Mouse (Mus musculus) cerebellum, adult 9-10 months (tissue): ENCODE measurements at regions not wholly inside any gene's neighbourhood (a gene's known extent, or its start where the extent isn't known, plus 50 kb on each side); places are given as distances from the start of the nearest gene placed in this dataset.

Source experiments
- DNase-seq: peaks from one replicate; pipeline ENCODE4 v3.0.0; 2022

DNA sequence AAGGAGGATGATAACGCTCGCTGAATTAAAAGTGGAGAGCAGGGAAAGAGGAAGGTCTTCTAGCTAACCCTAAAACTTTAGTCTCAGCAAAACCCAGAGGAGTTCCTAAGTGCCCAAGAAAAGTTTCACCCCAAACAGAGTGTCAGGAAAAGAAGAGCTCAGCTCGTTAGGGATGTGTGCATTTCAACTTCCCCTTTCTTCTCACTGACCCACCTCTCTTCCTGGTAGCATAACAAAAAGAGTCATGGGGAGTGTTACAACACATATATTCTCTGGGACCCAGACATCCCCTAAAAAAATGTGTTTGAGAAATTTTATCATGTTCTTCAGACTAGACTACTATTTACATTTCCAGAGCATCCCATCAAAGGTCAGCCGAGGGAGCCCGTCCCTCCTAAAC is 432.6 kb downstream of the Mctp2 start:
- no peak for DNase-seq

DNA sequence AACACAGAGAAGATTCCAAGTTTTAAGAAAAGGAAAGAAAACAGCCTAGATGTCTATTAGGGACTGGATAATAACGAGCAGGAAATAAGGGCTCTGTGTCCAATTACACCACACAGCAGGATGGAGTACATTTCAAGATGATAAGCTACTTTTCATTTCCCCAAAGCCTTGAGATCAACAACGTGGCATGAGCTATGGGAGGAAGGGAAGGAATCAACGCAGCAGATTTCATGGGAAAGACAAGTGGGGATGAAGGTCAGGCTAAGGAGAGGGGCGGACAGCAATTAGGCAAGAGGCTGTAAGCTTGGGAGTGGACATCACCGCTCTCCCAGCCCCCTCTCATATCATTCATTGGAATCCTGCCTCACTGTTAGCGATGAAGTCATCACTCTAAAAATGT is 433.5 kb downstream of the Mctp2 start:
- no peak for DNase-seq

DNA sequence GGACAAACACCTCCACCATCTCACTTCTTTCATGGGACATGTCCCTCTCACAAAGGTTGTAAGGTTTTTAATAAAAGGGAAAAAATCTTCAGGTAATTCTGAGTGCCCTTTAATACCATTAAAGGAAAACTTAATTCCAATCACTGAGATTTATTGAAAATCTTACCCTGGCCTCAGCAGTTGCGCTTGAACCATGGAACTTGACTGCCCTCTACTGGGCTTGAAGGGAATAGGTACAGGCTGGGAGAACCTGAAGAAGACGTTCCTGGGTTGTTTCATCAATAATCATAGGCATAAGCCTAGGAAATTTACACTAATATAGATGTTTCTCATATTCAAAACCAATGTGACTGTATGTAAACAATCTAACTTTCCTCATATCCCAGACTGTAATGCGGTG is 439.3 kb downstream of the Mctp2 start:
- DNase-seq, result peak; percentile 36

DNA sequence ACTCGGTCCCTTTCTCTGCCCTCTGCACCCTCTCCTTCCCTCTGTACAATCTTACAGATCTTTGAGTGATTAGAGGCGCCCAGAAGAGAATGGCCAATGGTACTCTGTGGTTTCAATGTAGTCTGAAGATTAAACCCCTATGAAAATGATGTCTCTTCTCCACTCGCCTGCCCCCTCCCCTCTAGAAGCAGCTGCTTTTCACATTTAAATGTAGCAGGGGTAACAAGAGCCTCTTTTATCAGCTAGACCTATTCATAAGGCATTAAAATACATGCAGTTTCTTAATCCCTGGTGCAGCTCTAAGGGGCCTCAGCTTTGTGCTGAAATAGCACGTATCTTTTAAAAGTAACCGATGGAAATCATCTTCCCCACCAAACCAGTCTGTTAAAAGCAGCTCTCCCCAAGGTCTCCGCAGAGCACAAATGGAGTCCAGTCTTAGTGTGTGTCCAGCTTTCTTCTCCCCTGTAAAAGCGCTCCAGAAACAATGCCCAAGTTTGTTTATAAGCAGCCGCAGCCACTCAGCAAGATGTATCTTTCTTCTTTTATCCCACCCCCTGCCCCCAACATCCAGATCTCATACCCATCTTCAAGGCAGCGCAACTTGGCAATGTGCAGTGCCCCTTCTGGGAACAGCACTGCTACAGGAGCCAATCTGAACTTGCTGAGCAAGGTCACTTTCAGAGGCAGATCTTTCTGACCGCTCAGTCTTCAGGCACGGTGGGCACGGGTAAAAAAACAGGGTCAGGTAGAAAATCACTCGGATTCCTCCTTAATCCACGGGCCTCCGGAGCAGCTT is 440.8 kb downstream of the Mctp2 start:
- DNase-seq, result no peak

DNA sequence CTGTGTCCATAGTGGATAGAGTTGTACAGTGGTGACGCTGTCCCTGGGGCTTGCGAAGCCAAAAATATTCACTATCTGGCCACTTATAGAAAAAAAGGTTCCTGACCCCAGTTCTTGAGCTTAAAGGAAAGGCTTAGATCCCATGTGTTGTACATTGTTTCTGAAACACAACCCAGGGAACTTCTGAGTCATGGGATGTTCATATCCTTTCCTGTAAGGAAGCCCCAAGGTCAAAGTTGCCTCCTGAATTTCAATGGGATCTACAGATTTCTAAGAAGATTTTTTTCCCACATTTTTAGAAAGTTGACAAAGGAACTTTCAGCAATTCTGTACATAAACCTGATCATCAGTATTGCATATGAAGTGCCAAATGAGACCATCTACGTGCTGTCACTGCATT is 453.5 kb downstream of the Mctp2 start:
- DNase-seq, result no peak

DNA sequence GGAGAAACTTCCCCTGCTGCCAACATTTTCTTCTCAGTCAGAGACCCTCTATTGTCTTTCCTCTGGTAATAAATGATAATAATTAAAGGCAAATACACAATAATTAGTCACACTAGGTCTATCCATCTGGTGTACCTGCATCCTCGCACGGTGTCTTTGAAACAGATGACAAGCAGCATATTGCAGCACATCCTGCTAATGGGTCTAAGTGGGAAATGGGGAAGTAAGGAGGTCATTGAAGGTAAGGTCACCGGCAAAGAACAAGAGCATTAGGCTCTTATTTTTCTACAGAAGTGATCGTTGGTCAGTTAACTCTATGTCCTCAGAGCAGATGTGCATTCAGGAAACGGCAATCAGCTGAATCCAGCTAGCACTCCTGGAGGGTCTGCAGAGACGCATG is 457.2 kb downstream of the Mctp2 start:
- no peak for DNase-seq

DNA sequence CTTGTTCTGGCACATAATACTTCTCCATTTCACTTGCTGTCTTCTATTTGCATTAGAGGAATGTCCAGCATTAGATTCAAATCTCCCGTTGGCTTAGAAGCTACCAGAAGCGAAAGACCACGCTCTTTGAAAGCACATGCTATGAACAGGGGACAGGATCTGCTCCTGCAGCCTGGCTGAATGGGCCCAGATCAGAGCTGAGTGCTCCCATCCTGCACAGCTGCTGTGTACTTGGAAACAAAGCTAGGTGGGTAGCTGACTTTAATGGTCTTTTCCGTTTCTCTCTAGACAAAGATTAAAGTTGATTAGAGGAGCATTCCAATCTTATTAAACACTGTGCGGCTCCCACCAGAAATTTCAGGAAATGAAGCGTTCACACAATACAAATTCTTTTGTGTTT is 468.6 kb downstream of the Mctp2 start:
- no peak for DNase-seq

DNA sequence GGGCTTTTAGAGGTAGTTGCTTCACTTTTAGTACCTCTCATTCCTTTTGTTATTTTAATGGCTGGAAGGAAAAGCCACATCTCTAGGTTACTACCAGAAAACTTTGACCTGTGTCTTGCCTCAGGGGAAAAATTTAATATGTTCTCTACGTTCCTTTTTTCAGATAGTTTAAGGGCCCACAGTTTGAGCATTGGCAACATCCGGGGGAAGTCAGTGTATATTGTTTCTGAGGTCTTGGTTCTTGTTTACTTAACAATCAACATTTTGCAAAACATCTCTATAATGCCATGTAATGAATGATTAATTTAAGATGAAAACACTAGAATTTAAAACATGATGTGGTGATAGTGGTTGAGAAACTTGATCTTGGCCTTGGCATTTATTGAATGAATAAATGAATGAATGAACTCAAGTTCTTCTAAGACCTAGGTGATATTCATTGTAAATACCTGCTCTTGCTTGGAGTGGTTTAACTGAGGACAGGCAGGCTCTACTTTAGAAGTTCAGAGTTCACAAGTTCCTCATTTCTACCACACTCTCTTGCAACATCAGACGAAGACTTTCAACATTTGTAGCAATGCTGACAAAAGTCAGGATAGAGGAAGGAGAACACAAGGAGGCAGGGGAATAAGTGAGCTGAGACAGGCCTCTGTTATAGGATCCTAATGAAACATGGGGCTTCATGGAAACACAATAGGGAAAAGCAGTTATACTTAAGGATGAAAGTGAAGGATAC is 474.4 kb downstream of the Mctp2 start:
- DNase-seq, result no peak

DNA sequence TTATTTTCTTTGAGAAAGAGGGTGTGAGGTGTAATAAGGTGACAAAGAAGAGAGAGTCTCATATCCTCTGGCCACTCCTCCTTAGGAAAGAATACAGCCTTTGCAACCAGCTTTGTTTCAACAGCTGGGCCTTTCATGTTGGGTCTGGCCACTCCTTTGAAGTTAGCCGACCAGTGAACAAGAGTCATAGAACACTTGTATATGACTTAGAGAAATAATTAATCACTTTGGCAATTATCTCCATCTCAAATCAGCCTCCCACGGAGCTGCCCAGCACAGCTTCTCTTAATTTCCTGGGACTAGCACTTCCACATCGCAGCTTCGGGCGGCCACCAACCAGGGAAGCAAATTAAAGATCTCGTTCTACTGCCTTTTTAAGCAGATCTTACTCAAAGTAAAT is 476.8 kb downstream of the Mctp2 start:
- DNase-seq, result no peak

DNA sequence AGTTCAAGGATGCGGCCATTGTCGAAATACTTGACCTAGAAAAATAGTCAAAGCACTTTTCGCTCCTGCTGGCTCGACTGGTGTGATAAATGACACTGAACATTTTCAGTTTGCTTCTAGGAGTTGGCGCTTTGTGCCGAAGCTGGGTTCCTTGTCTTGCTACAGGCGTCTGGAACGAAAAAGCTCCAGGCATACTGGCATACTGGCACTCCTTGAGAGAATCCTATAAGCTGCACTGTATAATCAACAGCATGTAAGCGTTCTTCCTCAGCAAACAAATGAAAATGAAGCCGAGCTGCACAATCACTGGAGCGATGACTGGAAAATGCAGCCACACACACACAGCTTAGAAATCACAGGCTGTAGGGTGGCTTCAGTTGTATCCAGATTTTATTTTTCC is 464.9 kb upstream of the Gm10295 start:
- no peak for DNase-seq

DNA sequence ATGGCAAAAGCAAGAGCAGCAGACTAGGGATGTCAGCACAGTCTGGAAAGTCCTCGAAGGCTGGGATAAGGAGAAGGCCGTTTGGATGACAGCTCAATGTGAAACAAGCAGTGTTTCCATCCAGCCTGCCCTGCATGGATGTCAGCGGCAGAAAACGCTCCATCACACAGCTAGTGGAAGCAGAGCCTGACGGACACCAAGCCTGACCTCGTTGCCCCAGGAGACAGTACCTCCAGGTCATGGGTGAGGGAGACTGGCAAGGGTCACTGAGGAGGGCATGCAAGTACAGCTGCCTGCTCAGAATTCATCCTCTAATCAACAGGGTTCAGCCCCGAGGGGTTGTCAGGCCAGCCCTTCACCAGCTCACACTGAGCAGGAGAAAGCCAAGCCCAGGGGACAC is 442.9 kb upstream of the Gm10295 start:
- DNase-seq, result no peak

DNA sequence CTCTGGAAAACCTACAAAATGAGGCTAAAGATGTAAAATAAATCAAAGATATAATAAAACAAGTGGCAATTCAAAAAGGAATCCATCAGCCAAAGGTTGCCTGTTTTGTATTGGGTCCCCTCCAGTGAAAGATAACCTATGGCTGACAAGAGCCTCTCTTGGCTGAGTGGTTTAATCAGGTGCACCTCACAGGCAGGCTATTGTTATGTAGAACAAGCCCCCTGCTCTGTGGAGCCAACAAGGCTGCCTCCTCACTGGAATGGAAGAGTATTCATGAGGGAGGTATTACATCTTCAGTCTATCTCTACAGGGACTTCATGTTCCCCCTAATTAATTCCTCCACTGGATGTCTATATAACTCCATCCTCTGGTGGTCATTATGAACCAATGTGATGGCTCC is 437.1 kb upstream of the Gm10295 start:
- DNase-seq, result no peak

DNA sequence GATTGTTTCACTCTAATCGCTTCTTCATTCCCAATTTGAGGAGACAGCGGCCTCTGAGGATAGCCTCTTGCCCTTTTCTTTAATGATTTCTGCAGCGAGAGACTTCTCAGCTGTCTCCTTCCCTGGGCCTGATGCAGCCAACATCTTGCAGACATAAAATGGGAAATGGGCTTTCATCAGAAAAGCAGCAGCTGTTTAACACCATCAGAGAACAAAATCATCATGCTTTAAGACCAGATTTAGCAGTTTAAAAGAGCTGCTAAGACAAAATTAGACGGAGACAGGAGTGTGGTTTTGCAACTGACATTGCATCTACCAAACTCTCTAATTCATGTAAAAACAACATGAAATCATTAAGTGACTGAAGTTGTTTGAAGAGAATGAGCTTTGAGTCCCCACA is 431.2 kb upstream of the Gm10295 start:
- DNase-seq, result no peak

DNA sequence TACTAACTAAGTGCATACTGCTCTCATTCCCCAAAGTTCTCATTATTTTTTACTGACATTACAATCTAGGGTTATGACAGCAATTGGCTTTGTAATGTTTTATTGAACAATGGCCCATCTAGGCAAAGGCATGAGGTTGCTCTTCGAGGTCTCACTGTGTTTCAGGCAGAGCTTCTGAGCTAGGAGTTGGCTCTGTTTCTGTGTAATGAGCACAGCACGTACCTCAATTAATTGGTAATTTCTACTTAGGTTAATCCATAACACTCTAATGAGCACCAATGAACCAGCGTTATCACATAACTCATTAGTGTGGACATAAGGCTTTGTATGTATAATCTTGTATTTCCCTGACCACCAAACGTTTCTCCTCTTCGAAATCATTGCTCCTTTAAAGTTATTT is 398.6 kb upstream of the Gm10295 start:
- no peak for DNase-seq

DNA sequence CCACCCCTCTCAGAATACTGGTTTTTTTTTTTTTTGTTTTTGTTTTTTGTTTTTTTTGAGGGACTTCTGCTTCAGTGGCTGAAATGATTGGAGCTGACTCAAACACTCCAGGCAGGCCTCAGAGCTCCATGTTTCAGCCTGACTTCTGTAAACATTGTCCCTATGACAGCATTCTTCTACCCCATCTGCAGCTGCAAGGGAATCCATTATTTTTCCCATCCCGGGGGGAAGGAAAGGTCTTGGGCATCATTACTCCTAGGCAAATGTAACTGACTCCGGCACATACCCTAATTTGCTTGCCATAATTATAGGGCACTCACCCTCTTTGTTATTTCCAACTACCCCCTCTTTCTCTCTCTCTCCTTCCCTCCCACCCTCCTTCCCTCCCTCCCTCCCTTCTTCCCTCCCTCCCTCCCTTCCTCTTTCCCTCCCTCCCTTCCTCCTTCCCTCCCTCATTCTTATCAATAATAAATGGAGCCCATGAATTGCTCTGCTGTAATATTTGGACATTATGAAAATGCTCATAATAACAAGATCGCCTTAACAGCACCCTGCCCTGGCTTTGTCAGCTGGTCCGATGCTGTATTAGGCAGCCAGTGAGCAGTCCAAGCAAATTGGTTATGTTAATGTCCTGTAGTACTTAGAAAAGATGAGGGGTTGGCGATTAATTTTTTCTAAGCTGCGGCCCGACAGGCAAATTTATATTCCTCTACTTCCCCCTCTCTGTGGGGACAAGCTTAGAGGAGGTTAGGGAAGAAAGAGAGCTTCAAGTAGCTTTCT is 395.0 kb upstream of the Gm10295 start:
- no peak for DNase-seq

DNA sequence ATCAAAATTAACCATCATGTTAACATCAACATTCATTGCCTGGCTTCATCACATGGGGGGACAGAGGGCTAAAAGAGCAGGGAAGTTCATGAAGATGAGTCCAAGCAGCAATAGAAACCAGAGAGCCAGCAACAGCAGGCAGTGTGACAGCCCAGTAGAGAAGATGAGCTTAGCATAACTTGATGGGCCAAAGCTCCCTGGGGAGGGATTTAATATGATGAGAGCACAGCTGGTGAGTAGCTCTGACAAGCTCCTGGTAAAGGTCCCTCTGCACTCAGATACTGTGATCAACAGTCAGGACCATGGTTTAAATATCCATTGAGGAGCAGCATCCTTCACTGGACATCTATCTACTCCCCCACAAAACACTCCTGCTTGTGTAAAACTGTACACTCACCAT is 377.2 kb upstream of the Gm10295 start:
- no peak for DNase-seq

DNA sequence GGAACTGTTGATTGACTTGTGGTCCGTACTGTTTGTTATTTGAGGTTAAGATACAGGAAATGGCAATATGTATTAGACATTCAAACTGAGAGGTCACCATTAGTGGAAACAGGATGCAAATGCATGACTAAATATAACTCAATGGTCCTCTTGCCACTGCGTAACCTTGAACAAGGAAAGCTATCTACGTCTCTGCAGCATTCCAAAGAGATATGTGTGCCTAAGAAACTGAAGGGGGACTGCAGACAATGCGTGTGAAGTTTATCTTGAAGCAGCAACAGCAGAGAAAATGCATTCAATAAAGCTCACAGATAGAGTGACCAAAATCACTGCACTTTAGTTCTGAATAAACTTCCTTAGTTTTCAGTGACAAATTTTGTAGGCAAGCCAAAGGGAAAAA is 356.9 kb upstream of the Gm10295 start:
- DNase-seq, result no peak

DNA sequence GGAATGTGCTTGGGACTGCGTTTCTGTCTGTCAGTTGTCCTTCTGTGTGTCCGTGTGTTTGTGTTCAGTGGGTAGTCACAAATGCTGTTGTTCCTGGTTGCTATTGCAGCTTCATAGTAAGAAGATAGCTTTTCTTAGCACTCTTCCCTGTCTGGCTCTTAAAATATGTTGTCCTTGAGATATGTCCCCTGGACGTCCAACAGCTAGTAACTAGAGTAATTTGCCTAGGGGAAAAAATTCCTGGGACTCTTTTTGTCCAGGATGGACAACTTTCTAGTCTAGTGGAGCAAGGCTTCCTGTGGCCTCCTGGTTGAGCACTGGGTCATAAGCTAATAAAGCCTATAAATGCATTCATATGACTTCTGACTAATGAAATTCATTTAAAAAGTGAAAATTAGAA is 354.9 kb upstream of the Gm10295 start:
- DNase-seq, result no peak

DNA sequence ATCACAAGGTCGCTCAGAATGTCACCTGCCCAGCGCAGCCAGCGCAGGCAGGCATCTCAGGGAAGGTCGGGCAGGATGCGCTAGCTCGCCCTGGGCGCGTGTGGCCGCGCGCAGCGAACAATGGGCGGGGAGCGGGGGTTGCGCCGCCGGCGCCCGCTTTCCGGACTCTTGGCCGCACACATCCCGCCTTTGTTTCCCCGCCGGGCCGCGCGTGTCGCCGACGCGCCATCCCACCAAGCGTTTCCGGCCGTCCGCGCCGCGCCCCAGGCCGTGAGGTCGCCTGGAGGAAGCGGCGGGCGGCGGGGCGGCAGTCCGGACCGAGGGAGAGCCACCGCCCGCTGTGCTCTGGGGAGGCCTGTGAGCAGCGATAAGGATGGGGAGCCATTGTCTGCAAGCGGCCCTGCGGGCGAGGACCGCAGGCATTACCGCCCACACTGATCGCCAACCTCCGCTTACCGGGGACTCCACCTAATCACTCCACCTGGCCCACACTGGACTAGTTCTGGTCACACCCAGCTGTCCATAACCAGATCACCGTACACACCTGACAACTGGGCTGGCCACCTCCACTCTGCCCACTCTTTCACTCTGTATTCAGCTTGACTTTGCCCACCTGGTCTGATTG is 354.3 kb upstream of the Gm10295 start:
- no peak for DNase-seq

DNA sequence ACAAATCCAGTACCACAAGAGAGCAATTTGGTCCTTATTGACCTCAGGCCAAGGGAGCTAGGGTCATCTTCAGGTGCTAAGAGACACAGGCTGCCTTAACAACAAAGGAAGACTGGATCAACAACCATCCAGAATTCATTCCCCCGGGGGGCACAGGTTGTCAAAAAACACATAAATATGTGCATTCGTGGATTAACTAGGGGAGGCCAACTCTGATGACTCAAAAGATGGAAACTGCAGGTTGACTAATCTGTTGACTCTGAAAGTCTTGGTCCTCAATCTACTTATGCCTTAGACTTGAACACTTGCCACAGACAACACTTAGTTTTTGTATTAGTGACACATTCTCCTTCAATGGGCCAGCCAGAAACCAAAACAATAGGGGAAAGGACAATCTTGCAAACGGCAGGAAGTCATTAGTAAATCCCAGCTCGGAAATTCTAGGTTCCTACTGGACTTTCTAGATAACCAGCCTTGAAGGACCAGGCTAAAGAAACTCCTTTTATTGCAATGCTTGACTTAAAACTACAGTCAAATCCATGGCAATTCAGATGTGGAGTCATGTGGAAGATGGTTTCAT is 353.5 kb upstream of the Gm10295 start:
- DNase-seq, result no peak
